Mouse (Mus musculus) forebrain, embryonic 16.5 days (tissue): ENCODE results near the gene Hpcal1. TPM values are rescaled to one million over a fixed set of nuclear protein-coding genes. Genes with fewer than 3 reads are reported as not detected.
A peak's percentile ranks its signal among the peaks of the same experiment; 100 is the strongest.

ENCODE experiments used
- ATAC-seq: fragments of 200-750 bp; cut with Nextera tagmentation; 2 replicates; pipeline ENCODE4 v1.8.0; 2017; ENCODE audit warnings: mild to moderate bottlenecking, moderate library complexity
- H3K27ac ChIP-seq: fragments of 300-500 bp; sonication (generic); 2 replicates; pipeline ENCODE4 v1.5.1; 2014; ENCODE audit warnings: low read length, control low read depth
- H3K27me3 ChIP-seq: fragments of 300-500 bp; sonication (generic); replicated peaks from 2 replicates; pipeline ENCODE4 v1.6.1; 2014; ENCODE audit warnings: low read length; ENCODE audit not compliant: control insufficient read depth, insufficient read depth
- H3K36me3 ChIP-seq: fragments of 300-500 bp; sonication (generic); 2 replicates; pipeline ENCODE4 v1.6.1; 2014; ENCODE audit not compliant: control insufficient read depth, insufficient read depth
- H3K4me1 ChIP-seq: fragments of 300-500 bp; sonication (generic); replicated peaks from 2 replicates; pipeline ENCODE4 v1.6.1; 2014; ENCODE audit warnings: low read length; ENCODE audit not compliant: control insufficient read depth, insufficient read depth
- H3K4me2 ChIP-seq: fragments of 300-500 bp; sonication (generic); 2 replicates; pipeline ENCODE4 v1.6.1; 2014; ENCODE audit warnings: mild to moderate bottlenecking, low read length, control low read depth
- H3K4me3 ChIP-seq: fragments of 300-500 bp; sonication (generic); replicated peaks from 2 replicates; pipeline ENCODE4 v1.5.1; 2014; ENCODE audit warnings: mild to moderate bottlenecking, low read length, control low read depth
- H3K9ac ChIP-seq: fragments of 300-500 bp; sonication (generic); replicated peaks from 2 replicates; pipeline ENCODE4 v1.6.1; 2014; ENCODE audit warnings: low read depth, low read length, control low read depth
- H3K9me3 ChIP-seq: fragments of 300-500 bp; sonication (generic); 2 replicates; pipeline ENCODE4 v1.6.1; 2016; ENCODE audit warnings: low read length; ENCODE audit not compliant: control insufficient read depth
- WGBS: fragments of 180-500 bp; shearing (Covaris S2); extraction: QIAGEN DNeasy Blood & Tissue Kit; methylation state at CpG from one replicate; pipeline ENCODE4 v1.1.7; 2014; 5-methylcytosine and 5-hydroxymethylcytosine counted together
- polyA plus RNA-seq: library from polyadenylated mRNA; unstranded; fragments of >200 nt; fragmentation: Nextera tagmentation; extraction: Ambion mirVana; gene quantifications from 2 replicates; pipeline ENCODE4 v1.2.1, GENCODE M21; 2015

Gene Hpcal1
- polyA plus RNA-seq, 1 experiment from 2014 or later = 47.1 TPM

GRCm38 (mm10) chr12:17657561-17658195 is 33.0 kb upstream of the Hpcal1 start:
- Histone ChIP-seq H3K4me2 (no peak overlapping the region), H3K4me3 (no peak overlapping the region), H3K4me1 (peaks cover 3% of the 10 kb centered on the region), H3K9ac (no peak overlapping the region), H3K27ac (no peak overlapping the region), H3K9me3 (no peaks in the 10 kb centered on the region), H3K36me3 (no peaks in the 10 kb centered on the region), H3K27me3 (no peaks in the 10 kb centered on the region)
- WGBS = 95% methylated on average over 7 of the region's 7 CpGs
- ATAC-seq = no peak

- H3K9me3 ChIP-seq = no peaks in the 10 kb centered on the region
- peaks cover 3% of the 10 kb centered on the region for H3K4me1 ChIP-seq
- no peak overlapping the region for H3K27ac ChIP-seq
- H3K4me3 ChIP-seq = no peak overlapping the region
- ATAC-seq = no peak
- WGBS = 86% methylated on average over 5 of the region's 5 CpGs
- no peak overlapping the region for H3K4me2 ChIP-seq
- no peaks in the 10 kb centered on the region for H3K36me3 ChIP-seq
- no peak overlapping the region for H3K9ac ChIP-seq
- H3K27me3 ChIP-seq = no peaks in the 10 kb centered on the region
Measured at GRCm38 (mm10) chr12:17658521-17658920, 32.1 kb upstream of the Hpcal1 start.

GRCm38 (mm10) chr12:17661483-17661920 is 29.2 kb upstream of the Hpcal1 start:
- no peaks in the 10 kb centered on the region for H3K36me3 ChIP-seq
- no peaks in the 10 kb centered on the region for H3K9me3 ChIP-seq
- H3K27me3 ChIP-seq = no peaks in the 10 kb centered on the region
- peak; percentile 38; the same call in 1 of the 2 replicates for ATAC-seq
- 6% methylated on average over 4 of the region's 4 CpGs for whole genome bisulfite sequencing
- H3K9ac ChIP-seq = no peak overlapping the region
- H3K4me3 ChIP-seq = no peak overlapping the region
- H3K4me1 ChIP-seq = peaks cover 3% of the 10 kb centered on the region
- H3K4me2 ChIP-seq = no peak overlapping the region
- no peak overlapping the region for H3K27ac ChIP-seq

GRCm38 (mm10) chr12:17663991-17664635 is 26.5 kb upstream of the Hpcal1 start:
- Histone ChIP-seq H3K9ac (no peak overlapping the region), H3K36me3 (no peaks in the 10 kb centered on the region), H3K27ac (no peak overlapping the region), H3K4me3 (no peak overlapping the region), H3K27me3 (no peaks in the 10 kb centered on the region), H3K4me1 (peaks cover 3% of the 10 kb centered on the region), H3K4me2 (no peak overlapping the region), H3K9me3 (no peaks in the 10 kb centered on the region)
- ATAC-seq = no peak
- 87% methylated on average over 9 of the region's 9 CpGs for WGBS

GRCm38 (mm10) chr12:17665906-17666326 is 24.7 kb upstream of the Hpcal1 start:
- H3K36me3 ChIP-seq = no peaks in the 10 kb centered on the region

GRCm38 (mm10) chr12:17666616-17667015 is 24.0 kb upstream of the Hpcal1 start:
- ATAC-seq = no peak
- no peak overlapping the region for H3K27ac ChIP-seq
- no peak overlapping the region for H3K4me2 ChIP-seq
- H3K4me3 ChIP-seq = no peak overlapping the region
- H3K27me3 ChIP-seq = no peaks in the 10 kb centered on the region
- no peaks in the 10 kb centered on the region for H3K9me3 ChIP-seq
- WGBS = 87% methylated on average over 2 of the region's 2 CpGs
- H3K9ac ChIP-seq = no peak overlapping the region
- no peaks in the 10 kb centered on the region for H3K36me3 ChIP-seq
- H3K4me1 ChIP-seq = peaks cover 1% of the 10 kb centered on the region

More at GRCm38 (mm10) chr12:17665906-17666326, 24.7 kb upstream of the Hpcal1 start:
- H3K4me2 ChIP-seq = no peak overlapping the region
- no peak overlapping the region for H3K27ac ChIP-seq
- WGBS = 46% methylated on average over 7 of the region's 7 CpGs
- no peak overlapping the region for H3K4me3 ChIP-seq
- H3K9ac ChIP-seq = no peak overlapping the region
- ATAC-seq = no peak
- no peaks in the 10 kb centered on the region for H3K9me3 ChIP-seq
- peaks cover 3% of the 10 kb centered on the region for H3K4me1 ChIP-seq
- H3K27me3 ChIP-seq = no peaks in the 10 kb centered on the region

GRCm38 (mm10) chr12:17673729-17674128 is 16.9 kb upstream of the Hpcal1 start:
- ATAC-seq = no peak
- no peaks in the 10 kb centered on the region for H3K4me1 ChIP-seq
- H3K9ac ChIP-seq = no peak overlapping the region
- H3K36me3 ChIP-seq = no peaks in the 10 kb centered on the region
- H3K4me3 ChIP-seq = no peak overlapping the region
- no peaks in the 10 kb centered on the region for H3K27me3 ChIP-seq
- no peaks in the 10 kb centered on the region for H3K9me3 ChIP-seq
- no peak overlapping the region for H3K27ac ChIP-seq
- WGBS = 62% methylated on average over 7 of the region's 7 CpGs
- H3K4me2 ChIP-seq = no peak overlapping the region

GRCm38 (mm10) chr12:17674182-17674812 is 16.4 kb upstream of the Hpcal1 start:
- WGBS = 43% methylated on average over 6 of the region's 6 CpGs
- H3K9ac ChIP-seq = no peak overlapping the region
- no peaks in the 10 kb centered on the region for H3K27me3 ChIP-seq
- no peak overlapping the region for H3K4me3 ChIP-seq
- no peak overlapping the region for H3K4me2 ChIP-seq
- ATAC-seq = no peak
- H3K36me3 ChIP-seq = no peaks in the 10 kb centered on the region
- H3K4me1 ChIP-seq = no peaks in the 10 kb centered on the region
- no peak overlapping the region for H3K27ac ChIP-seq
- H3K9me3 ChIP-seq = no peaks in the 10 kb centered on the region

- WGBS = 83% methylated on average over 2 of the region's 2 CpGs
- no peaks in the 10 kb centered on the region for H3K36me3 ChIP-seq
- H3K27me3 ChIP-seq = no peaks in the 10 kb centered on the region
- H3K9ac ChIP-seq = no peak overlapping the region
- no peaks in the 10 kb centered on the region for H3K4me1 ChIP-seq
- no peak overlapping the region for H3K4me3 ChIP-seq
- H3K4me2 ChIP-seq = no peak overlapping the region
- H3K27ac ChIP-seq = no peak overlapping the region
- no peak for ATAC-seq
- no peaks in the 10 kb centered on the region for H3K9me3 ChIP-seq
Measured at GRCm38 (mm10) chr12:17677743-17678142, 12.9 kb upstream of the Hpcal1 start.
